Mouse (Mus musculus): Measurements from ENCODE around the gene Tmem216. TPM values are rescaled to one million over a fixed set of nuclear protein-coding genes. Genes with fewer than 3 reads are reported as not detected.

Gene Tmem216
- polyA plus RNA-seq, 1 experiment from 2014 or later, result 53.8 TPM

DNA sequence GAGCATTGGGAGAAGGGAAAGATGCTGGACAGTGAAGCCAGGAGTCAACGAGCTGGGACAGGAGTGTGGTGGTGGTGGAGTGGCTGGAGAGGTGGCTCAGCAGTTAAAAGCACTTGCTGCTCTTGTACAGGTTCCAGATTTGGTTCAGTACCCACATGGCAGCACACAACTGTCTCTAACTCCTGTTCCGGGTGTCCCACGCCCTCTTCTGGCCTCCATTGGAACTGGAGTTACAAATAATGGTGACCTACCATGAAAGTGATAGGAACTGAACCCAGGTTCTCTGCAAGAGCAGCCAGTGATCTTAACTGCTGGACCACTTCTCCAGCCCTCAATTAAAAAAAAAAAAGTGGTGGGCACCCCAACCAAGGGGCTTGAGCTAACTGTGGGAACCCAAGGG, 42.1 kb upstream of the Tmem216 start:
- Histone ChIP-seq H3K27me3 (ENCODE audit: control insufficient read depth, insufficient read depth, low read length) (no peaks in the 10 kb centered on the region), H3K4me3 (ENCODE audit: low read depth, low read length) (no peak overlapping the region), H3K4me1 (ENCODE audit: control insufficient read depth, insufficient read depth, low read length) (peaks cover 6% of the 10 kb centered on the region; the same call in 1 of the 2 replicates), H3K27ac (ENCODE audit: low read length) (no peak overlapping the region), H3K4me2 (replicated peaks; ENCODE audit: low read depth, low read length) (no peak overlapping the region), H3K9me3 (ENCODE audit: control insufficient read depth, low read depth, low read length) (no peaks in the 10 kb centered on the region), H3K9ac (replicated peaks; ENCODE audit: low read depth, low read length) (no peak overlapping the region), H3K36me3 (ENCODE audit: control insufficient read depth, insufficient read depth, low read length) (peaks cover 4% of the 10 kb centered on the region; the same call in 1 of the 2 replicates)
- WGBS, result 40% methylated on average over 3 of the region's 3 CpGs
- ATAC-seq (ENCODE audit: insufficient number of reproducible peaks, insufficient read depth, low FRiP score, low read depth), result no peak

DNA sequence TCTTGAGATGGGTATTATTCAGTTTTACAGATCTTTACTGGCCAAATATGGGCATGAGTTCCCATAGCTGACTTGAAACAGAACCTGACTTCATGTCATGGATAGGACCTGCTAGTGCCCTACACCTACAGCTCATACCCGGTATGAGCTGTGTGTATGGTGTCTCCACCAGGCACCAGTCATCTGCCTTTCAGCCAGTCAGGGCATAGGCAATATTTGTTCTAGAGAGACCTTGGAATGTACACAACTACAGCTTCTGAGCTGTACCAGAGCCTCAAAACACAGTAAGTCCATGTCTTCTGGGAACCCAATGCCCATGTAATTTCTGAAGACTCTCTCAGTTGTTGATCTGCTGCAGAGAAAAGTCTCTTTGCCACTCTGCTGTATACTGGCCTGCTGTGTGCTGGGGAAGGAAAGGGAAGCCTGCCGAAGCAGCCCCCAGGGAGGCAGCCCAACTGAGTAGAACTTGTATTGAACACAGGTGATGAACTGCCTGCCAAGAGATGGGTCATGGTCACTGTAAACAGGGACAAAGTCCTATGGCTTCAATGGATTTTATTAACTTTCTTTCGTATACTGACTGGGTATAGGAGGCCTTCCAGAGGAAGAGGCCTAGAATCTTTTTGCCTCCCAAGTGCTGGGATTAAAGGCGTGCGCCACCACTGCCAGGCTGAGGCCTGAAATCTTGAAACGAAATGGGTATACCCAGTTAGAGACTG, 35.8 kb upstream of the Tmem216 start:
- Histone ChIP-seq H3K9ac (replicated peaks; ENCODE audit: low read depth, low read length) (no peak overlapping the region), H3K36me3 (ENCODE audit: control insufficient read depth, insufficient read depth, low read length) (peaks cover 4% of the 10 kb centered on the region; the same call in 1 of the 2 replicates), H3K27me3 (ENCODE audit: control insufficient read depth, insufficient read depth, low read length) (no peaks in the 10 kb centered on the region), H3K4me1 (ENCODE audit: control insufficient read depth, insufficient read depth, low read length) (no peaks in the 10 kb centered on the region), H3K27ac (ENCODE audit: low read length) (no peak overlapping the region), H3K9me3 (ENCODE audit: control insufficient read depth, low read depth, low read length) (no peaks in the 10 kb centered on the region), H3K4me3 (ENCODE audit: low read depth, low read length) (no peak overlapping the region), H3K4me2 (replicated peaks; ENCODE audit: low read depth, low read length) (no peak overlapping the region)
- 89% methylated on average over 6 of the region's 6 CpGs for WGBS
- ATAC-seq (ENCODE audit: insufficient number of reproducible peaks, insufficient read depth, low FRiP score, low read depth), result no peak

DNA sequence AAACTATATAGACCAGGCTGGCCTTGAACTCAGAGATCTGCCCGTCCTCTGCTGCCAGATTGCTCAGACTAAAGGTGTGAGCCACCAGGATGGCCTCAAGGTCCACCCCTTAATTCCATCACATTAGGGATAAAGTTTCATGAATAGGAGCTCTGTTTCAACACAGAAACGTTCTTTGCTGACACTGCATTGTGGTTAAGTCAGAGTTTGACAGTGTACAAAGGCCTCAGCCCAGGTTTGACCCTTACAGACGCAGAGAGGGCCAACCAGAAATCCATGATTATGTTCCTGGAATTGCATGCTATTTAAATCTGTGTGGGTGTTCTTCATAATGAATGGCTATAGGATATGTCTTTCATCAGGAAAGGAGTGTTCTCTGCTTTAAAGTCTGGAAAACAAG, 34.3 kb upstream of the Tmem216 start:
- no peak overlapping the region for H3K4me3 ChIP-seq (ENCODE audit: low read depth, low read length)
- H3K4me2 ChIP-seq (replicated peaks; ENCODE audit: low read depth, low read length), result no peak overlapping the region
- 63% methylated on average over 3 of the region's 3 CpGs for WGBS
- H3K9ac ChIP-seq (replicated peaks; ENCODE audit: low read depth, low read length), result no peak overlapping the region
- no peaks in the 10 kb centered on the region for H3K27me3 ChIP-seq (ENCODE audit: control insufficient read depth, insufficient read depth, low read length)
- H3K27ac ChIP-seq (ENCODE audit: low read length), result no peak overlapping the region
- H3K36me3 ChIP-seq (ENCODE audit: control insufficient read depth, insufficient read depth, low read length), result peaks cover 3% of the 10 kb centered on the region; the same call in 1 of the 2 replicates
- no peaks in the 10 kb centered on the region for H3K4me1 ChIP-seq (ENCODE audit: control insufficient read depth, insufficient read depth, low read length)
- no peaks in the 10 kb centered on the region for H3K9me3 ChIP-seq (ENCODE audit: control insufficient read depth, low read depth, low read length)
- no peak for ATAC-seq (ENCODE audit: insufficient number of reproducible peaks, insufficient read depth, low FRiP score, low read depth)

DNA sequence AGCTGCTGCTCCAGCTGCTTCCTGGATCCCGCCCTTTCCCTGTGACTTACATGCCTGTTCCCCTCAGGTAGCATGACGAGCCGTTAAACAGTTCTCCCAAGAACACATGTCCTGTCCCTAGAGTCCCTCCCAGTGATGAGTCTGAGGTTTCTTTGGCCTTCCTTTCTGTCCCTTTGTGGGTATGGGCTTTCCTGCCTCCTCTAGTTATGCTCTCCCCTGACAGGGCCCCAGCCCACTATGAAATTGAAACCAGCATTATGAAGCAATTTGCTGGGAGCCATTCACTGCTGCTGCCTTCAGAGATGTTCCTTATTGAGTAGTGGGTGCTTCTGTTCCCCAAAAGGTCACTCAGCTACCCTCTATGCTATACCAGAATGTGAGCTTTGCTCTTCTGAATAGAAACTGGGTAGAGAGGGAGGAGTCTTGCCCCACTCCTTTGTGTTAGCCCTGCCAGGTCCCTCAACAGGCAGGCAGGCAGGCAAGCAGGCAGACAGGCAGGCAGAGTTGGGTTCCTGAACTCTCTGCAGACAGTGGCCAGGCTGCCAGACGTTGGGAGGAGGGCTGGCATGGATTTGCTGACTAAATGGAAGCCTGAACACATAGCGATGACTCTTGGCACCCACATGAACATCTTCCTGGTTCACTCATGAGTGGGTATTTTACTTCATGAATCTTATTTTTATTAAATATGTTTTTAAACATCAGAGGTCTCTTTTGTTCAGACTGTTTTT, 33.3 kb upstream of the Tmem216 start:
- no peak overlapping the region for H3K4me2 ChIP-seq (replicated peaks; ENCODE audit: low read depth, low read length)

DNA sequence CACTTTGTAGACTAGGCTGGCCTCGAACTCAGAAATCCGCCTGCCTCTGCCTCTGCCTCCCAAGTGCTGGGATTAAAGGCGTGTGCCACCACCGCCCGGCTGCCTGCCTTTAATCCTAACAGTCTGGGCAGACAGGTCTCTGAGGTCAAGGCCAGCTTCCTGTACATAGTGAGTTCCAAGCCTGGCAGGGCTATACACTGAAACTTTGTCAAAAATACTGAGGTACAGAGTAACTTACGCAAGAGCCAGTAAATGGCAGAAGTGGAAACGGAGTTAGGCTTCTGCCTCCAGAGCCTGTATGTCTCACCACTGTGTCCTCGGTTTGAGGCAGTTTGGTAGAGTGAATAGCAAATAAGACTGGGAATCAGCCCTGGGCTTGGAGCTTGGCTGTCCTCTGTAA, 31.2 kb upstream of the Tmem216 start:
- Histone ChIP-seq H3K27ac (ENCODE audit: low read length) (no peak overlapping the region), H3K9me3 (ENCODE audit: control insufficient read depth, low read depth, low read length) (no peaks in the 10 kb centered on the region), H3K36me3 (ENCODE audit: control insufficient read depth, insufficient read depth, low read length) (no peaks in the 10 kb centered on the region), H3K9ac (replicated peaks; ENCODE audit: low read depth, low read length) (no peak overlapping the region), H3K27me3 (ENCODE audit: control insufficient read depth, insufficient read depth, low read length) (no peaks in the 10 kb centered on the region), H3K4me1 (ENCODE audit: control insufficient read depth, insufficient read depth, low read length) (no peaks in the 10 kb centered on the region), H3K4me2 (replicated peaks; ENCODE audit: low read depth, low read length) (no peak overlapping the region), H3K4me3 (ENCODE audit: low read depth, low read length) (no peak overlapping the region)
- no peak for ATAC-seq (ENCODE audit: insufficient number of reproducible peaks, insufficient read depth, low FRiP score, low read depth)
- WGBS, result 84% methylated on average over 8 of the region's 8 CpGs

More for the DNA sequence above, 33.3 kb upstream of the Tmem216 start:
- WGBS, result 72% methylated on average over 5 of the region's 5 CpGs
- Histone ChIP-seq H3K36me3 (ENCODE audit: control insufficient read depth, insufficient read depth, low read length) (no peaks in the 10 kb centered on the region), H3K9ac (replicated peaks; ENCODE audit: low read depth, low read length) (no peak overlapping the region), H3K9me3 (ENCODE audit: control insufficient read depth, low read depth, low read length) (no peaks in the 10 kb centered on the region), H3K27ac (ENCODE audit: low read length) (no peak overlapping the region), H3K4me1 (ENCODE audit: control insufficient read depth, insufficient read depth, low read length) (no peaks in the 10 kb centered on the region), H3K4me3 (ENCODE audit: low read depth, low read length) (no peak overlapping the region), H3K27me3 (ENCODE audit: control insufficient read depth, insufficient read depth, low read length) (no peaks in the 10 kb centered on the region)
- ATAC-seq (ENCODE audit: insufficient number of reproducible peaks, insufficient read depth, low FRiP score, low read depth), result no peak

DNA sequence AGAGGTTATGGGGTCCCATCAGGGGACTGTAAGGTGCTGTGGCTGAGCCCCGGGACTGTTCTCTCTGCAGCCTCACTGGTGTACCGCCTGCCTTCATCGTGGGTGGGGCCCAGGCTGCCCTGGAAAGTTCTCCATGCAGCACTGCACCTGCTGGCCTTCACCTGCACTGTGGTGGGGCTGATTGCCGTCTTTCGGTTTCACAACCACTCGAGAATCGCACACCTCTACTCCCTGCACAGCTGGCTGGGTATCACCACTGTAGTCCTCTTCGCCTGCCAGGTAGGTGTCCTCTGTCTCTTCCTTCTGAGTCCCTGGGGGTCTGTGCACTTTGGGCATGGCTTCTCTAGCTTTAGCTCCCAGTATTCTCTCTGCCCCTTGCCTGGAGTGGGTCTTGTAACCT, 29.1 kb upstream of the Tmem216 start:
- Histone ChIP-seq H3K4me3 (ENCODE audit: low read depth, low read length) (no peak overlapping the region), H3K36me3 (ENCODE audit: control insufficient read depth, insufficient read depth, low read length) (no peaks in the 10 kb centered on the region), H3K27me3 (ENCODE audit: control insufficient read depth, insufficient read depth, low read length) (no peaks in the 10 kb centered on the region), H3K4me2 (replicated peaks; ENCODE audit: low read depth, low read length) (no peak overlapping the region), H3K27ac (ENCODE audit: low read length) (no peak overlapping the region), H3K4me1 (ENCODE audit: control insufficient read depth, insufficient read depth, low read length) (no peaks in the 10 kb centered on the region), H3K9me3 (ENCODE audit: control insufficient read depth, low read depth, low read length) (no peaks in the 10 kb centered on the region), H3K9ac (replicated peaks; ENCODE audit: low read depth, low read length) (no peak overlapping the region)
- no peak for ATAC-seq (ENCODE audit: insufficient number of reproducible peaks, insufficient read depth, low FRiP score, low read depth)
- WGBS, result 87% methylated on average over 8 of the region's 8 CpGs

DNA sequence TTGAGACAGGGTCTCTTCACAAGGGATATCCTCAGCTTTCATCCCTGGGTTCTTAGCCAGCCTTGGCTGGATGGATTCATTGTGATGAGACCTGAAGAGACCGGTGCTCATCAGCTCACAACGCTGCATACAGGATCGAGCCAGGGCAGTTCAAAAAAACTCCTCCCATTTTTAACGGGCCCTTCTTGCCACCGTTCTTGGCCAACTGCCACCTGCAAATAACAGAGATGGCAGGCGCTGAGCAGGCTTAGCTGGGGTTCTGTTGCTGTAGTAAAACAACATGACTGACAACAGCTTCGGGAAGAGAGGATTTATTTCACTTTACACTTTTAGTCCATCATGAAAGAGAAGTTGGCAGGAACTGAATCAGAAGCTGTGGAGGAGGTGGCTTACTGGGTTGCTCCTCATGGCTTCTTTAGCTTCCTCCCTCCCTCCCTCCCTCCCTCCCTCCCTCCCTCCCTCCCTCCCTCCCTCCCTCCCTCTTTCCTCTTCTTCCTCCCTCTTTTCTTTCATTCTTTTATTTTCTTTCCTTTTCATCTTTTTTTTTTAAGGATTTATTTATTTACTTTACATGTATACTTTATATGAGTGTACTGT, 27.6 kb upstream of the Tmem216 start:
- H3K4me2 ChIP-seq (replicated peaks; ENCODE audit: low read depth, low read length), result no peak overlapping the region
- no peak overlapping the region for H3K27ac ChIP-seq (ENCODE audit: low read length)
- ATAC-seq (ENCODE audit: insufficient number of reproducible peaks, insufficient read depth, low FRiP score, low read depth), result no peak
- no peaks in the 10 kb centered on the region for H3K27me3 ChIP-seq (ENCODE audit: control insufficient read depth, insufficient read depth, low read length)
- 77% methylated on average over 7 of the region's 7 CpGs for WGBS
- H3K9me3 ChIP-seq (ENCODE audit: control insufficient read depth, low read depth, low read length), result no peaks in the 10 kb centered on the region
- H3K36me3 ChIP-seq (ENCODE audit: control insufficient read depth, insufficient read depth, low read length), result no peaks in the 10 kb centered on the region
- H3K4me1 ChIP-seq (ENCODE audit: control insufficient read depth, insufficient read depth, low read length), result no peaks in the 10 kb centered on the region
- no peak overlapping the region for H3K9ac ChIP-seq (replicated peaks; ENCODE audit: low read depth, low read length)
- H3K4me3 ChIP-seq (ENCODE audit: low read depth, low read length), result no peak overlapping the region

DNA sequence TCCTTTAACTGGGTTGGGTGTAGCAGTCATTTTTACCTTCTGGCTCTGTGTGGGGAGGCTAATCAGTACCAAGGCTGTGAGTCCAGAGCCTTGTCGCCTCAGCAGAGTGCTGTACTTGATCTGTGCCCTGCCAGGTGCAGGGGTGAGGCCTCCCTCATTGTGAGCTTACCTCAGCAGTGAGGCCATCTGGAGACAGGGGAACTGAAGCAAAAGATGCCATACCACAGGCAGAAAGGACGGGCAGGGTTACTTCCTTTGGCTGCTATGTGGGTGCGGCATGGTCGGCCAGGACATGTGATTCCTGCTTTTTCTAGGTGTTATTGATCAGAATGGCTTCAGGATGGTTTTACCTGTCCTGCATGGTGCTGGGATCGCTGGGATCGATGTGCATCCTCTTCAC, 25.9 kb upstream of the Tmem216 start:
- H3K4me1 ChIP-seq (ENCODE audit: control insufficient read depth, insufficient read depth, low read length), result no peaks in the 10 kb centered on the region
- H3K27ac ChIP-seq (ENCODE audit: low read length), result no peak overlapping the region
- no peak overlapping the region for H3K4me3 ChIP-seq (ENCODE audit: low read depth, low read length)
- ATAC-seq (ENCODE audit: insufficient number of reproducible peaks, insufficient read depth, low FRiP score, low read depth), result no peak
- no peaks in the 10 kb centered on the region for H3K27me3 ChIP-seq (ENCODE audit: control insufficient read depth, insufficient read depth, low read length)
- WGBS, result 84% methylated on average over 6 of the region's 6 CpGs
- H3K9me3 ChIP-seq (ENCODE audit: control insufficient read depth, low read depth, low read length), result no peaks in the 10 kb centered on the region
- no peak overlapping the region for H3K9ac ChIP-seq (replicated peaks; ENCODE audit: low read depth, low read length)
- no peaks in the 10 kb centered on the region for H3K36me3 ChIP-seq (ENCODE audit: control insufficient read depth, insufficient read depth, low read length)
- no peak overlapping the region for H3K4me2 ChIP-seq (replicated peaks; ENCODE audit: low read depth, low read length)
